Mouse (Mus musculus): ENCODE measurements around the gene Gm3336. TPM values are rescaled to one million over a fixed set of nuclear protein-coding genes. Genes with fewer than 3 reads are reported as not detected.
A peak's percentile ranks its signal among the peaks of the same experiment; 100 is the strongest.

The Gm3336 gene
- polyA plus RNA-seq, 1 experiment from 2014 or later: not detected

GRCm38 (mm10) chr8:70753151-70753550 is 34.8 kb downstream of the Gm3336 start:
- H3K9me3 ChIP-seq (ENCODE audit: control insufficient read depth, low read length): no peaks in the 10 kb centered on the region
- H3K27me3 ChIP-seq (ENCODE audit: control insufficient read depth, insufficient read depth, low read length): no peaks in the 10 kb centered on the region
- no peaks in the 10 kb centered on the region for H3K36me3 ChIP-seq (ENCODE audit: control insufficient read depth, insufficient read depth, low read length)
- H3K9ac ChIP-seq (ENCODE audit: low read length): no peak overlapping the region; the same call in 1 of the 2 replicates
- no peak for ATAC-seq (replicated peaks; ENCODE audit: low FRiP score)
- H3K4me2 ChIP-seq (ENCODE audit: low read depth, low read length, severe bottlenecking): no peak overlapping the region
- H3K27ac ChIP-seq (ENCODE audit: low read depth, low read length): no peak overlapping the region
- DNase-seq (ENCODE audit: low spot score): peak; percentile 64
- WGBS: 34% methylated on average over 21 of the region's 21 CpGs
- H3K4me3 ChIP-seq (ENCODE audit: low read depth, low read length): no peak overlapping the region
- H3K4me1 ChIP-seq (replicated peaks; ENCODE audit: control insufficient read depth, insufficient read depth, low read length): no peaks in the 10 kb centered on the region

- 8% methylated on average over 37 of the region's 37 CpGs for WGBS
- no peaks in the 10 kb centered on the region for H3K27me3 ChIP-seq (ENCODE audit: control insufficient read depth, insufficient read depth, low read length)
- no peak within 1 kb of the TSS; the same call in 1 of the 2 replicates for H3K27ac ChIP-seq (ENCODE audit: low read depth, low read length)
- no peaks in the 10 kb centered on the region; the same call in 1 of the 2 replicates for H3K4me1 ChIP-seq (replicated peaks; ENCODE audit: control insufficient read depth, insufficient read depth, low read length)
- H3K4me3 ChIP-seq (ENCODE audit: low read depth, low read length): peak within 1 kb of the TSS; percentile 59
- no peaks in the 10 kb centered on the region for H3K36me3 ChIP-seq (ENCODE audit: control insufficient read depth, insufficient read depth, low read length)
- peak; percentile 98 for DNase-seq (ENCODE audit: low spot score)
- no peaks in the 10 kb centered on the region for H3K9me3 ChIP-seq (ENCODE audit: control insufficient read depth, low read length)
- H3K4me2 ChIP-seq (ENCODE audit: low read depth, low read length, severe bottlenecking): peak within 1 kb of the TSS; percentile 78
- peak within 1 kb of the TSS; percentile 67 for H3K9ac ChIP-seq (ENCODE audit: low read length)
- ATAC-seq (replicated peaks; ENCODE audit: low FRiP score): peak; percentile 97
Measured at GRCm38 (mm10) chr8:70754043-70754870, 35.9 kb downstream of the Gm3336 start, which contains the start of gene Rab3a. Gene Rab3a (plus strand): TSS chr8:70754679.

GRCm38 (mm10) chr8:70754871-70755660 is 36.7 kb downstream of the Gm3336 start:
- Histone ChIP-seq H3K4me3 (ENCODE audit: low read depth, low read length) (peak overlapping the region; percentile 59), H3K27me3 (ENCODE audit: control insufficient read depth, insufficient read depth, low read length) (no peaks in the 10 kb centered on the region), H3K9ac (ENCODE audit: low read length) (peak overlapping the region; percentile 67), H3K9me3 (ENCODE audit: control insufficient read depth, low read length) (no peaks in the 10 kb centered on the region), H3K27ac (ENCODE audit: low read depth, low read length) (no peak overlapping the region; the same call in 1 of the 2 replicates), H3K4me2 (ENCODE audit: low read depth, low read length, severe bottlenecking) (peak overlapping the region; percentile 78), H3K36me3 (ENCODE audit: control insufficient read depth, insufficient read depth, low read length) (no peaks in the 10 kb centered on the region), H3K4me1 (replicated peaks; ENCODE audit: control insufficient read depth, insufficient read depth, low read length) (peaks cover 1% of the 10 kb centered on the region; the same call in 1 of the 2 replicates)
- WGBS: 20% methylated on average over 50 of the region's 50 CpGs
- peak; percentile 82 for DNase-seq (ENCODE audit: low spot score)
- peak; percentile 65 for ATAC-seq (replicated peaks; ENCODE audit: low FRiP score)

- Histone ChIP-seq H3K36me3 (ENCODE audit: control insufficient read depth, insufficient read depth, low read length) (no peaks in the 10 kb centered on the region), H3K4me1 (replicated peaks; ENCODE audit: control insufficient read depth, insufficient read depth, low read length) (peaks cover 5% of the 10 kb centered on the region; the same call in 1 of the 2 replicates), H3K4me2 (ENCODE audit: low read depth, low read length, severe bottlenecking) (no peak overlapping the region; the same call in 1 of the 2 replicates), H3K27ac (ENCODE audit: low read depth, low read length) (no peak overlapping the region), H3K27me3 (ENCODE audit: control insufficient read depth, insufficient read depth, low read length) (no peaks in the 10 kb centered on the region), H3K4me3 (ENCODE audit: low read depth, low read length) (no peak overlapping the region), H3K9ac (ENCODE audit: low read length) (no peak overlapping the region), H3K9me3 (ENCODE audit: control insufficient read depth, low read length) (no peaks in the 10 kb centered on the region)
- 86% methylated on average over 24 of the region's 24 CpGs for WGBS
- ATAC-seq (replicated peaks; ENCODE audit: low FRiP score) (no peak), DNase-seq (ENCODE audit: low spot score) (peak; percentile 49)
Measured at GRCm38 (mm10) chr8:70755661-70756475, 37.5 kb downstream of the Gm3336 start.

- no peak overlapping the region for H3K4me3 ChIP-seq (ENCODE audit: low read depth, low read length)
- WGBS: 91% methylated on average over 6 of the region's 6 CpGs
- no peaks in the 10 kb centered on the region for H3K36me3 ChIP-seq (ENCODE audit: control insufficient read depth, insufficient read depth, low read length)
- H3K27ac ChIP-seq (ENCODE audit: low read depth, low read length): no peak overlapping the region
- no peak for ATAC-seq (replicated peaks; ENCODE audit: low FRiP score)
- DNase-seq (ENCODE audit: low spot score): peak; percentile 49
- H3K4me1 ChIP-seq (replicated peaks; ENCODE audit: control insufficient read depth, insufficient read depth, low read length): peaks cover 6% of the 10 kb centered on the region; the same call in 1 of the 2 replicates
- no peaks in the 10 kb centered on the region for H3K9me3 ChIP-seq (ENCODE audit: control insufficient read depth, low read length)
- no peak overlapping the region for H3K9ac ChIP-seq (ENCODE audit: low read length)
- no peaks in the 10 kb centered on the region for H3K27me3 ChIP-seq (ENCODE audit: control insufficient read depth, insufficient read depth, low read length)
- no peak overlapping the region for H3K4me2 ChIP-seq (ENCODE audit: low read depth, low read length, severe bottlenecking)
Measured at GRCm38 (mm10) chr8:70756476-70757040, 38.2 kb downstream of the Gm3336 start.

- peaks cover 6% of the 10 kb centered on the region; the same call in 1 of the 2 replicates for H3K4me1 ChIP-seq (replicated peaks; ENCODE audit: control insufficient read depth, insufficient read depth, low read length)
- no peak overlapping the region for H3K4me2 ChIP-seq (ENCODE audit: low read depth, low read length, severe bottlenecking)
- no peaks in the 10 kb centered on the region for H3K36me3 ChIP-seq (ENCODE audit: control insufficient read depth, insufficient read depth, low read length)
- ATAC-seq (replicated peaks; ENCODE audit: low FRiP score): no peak
- no peak overlapping the region for H3K27ac ChIP-seq (ENCODE audit: low read depth, low read length)
- peak; percentile 55 for DNase-seq (ENCODE audit: low spot score)
- H3K9ac ChIP-seq (ENCODE audit: low read length): no peak overlapping the region
- WGBS: 71% methylated on average over 22 of the region's 22 CpGs
- no peak overlapping the region for H3K4me3 ChIP-seq (ENCODE audit: low read depth, low read length)
- no peaks in the 10 kb centered on the region for H3K9me3 ChIP-seq (ENCODE audit: control insufficient read depth, low read length)
- H3K27me3 ChIP-seq (ENCODE audit: control insufficient read depth, insufficient read depth, low read length): no peaks in the 10 kb centered on the region
Measured at GRCm38 (mm10) chr8:70757523-70758307, 39.4 kb downstream of the Gm3336 start.

- H3K4me2 ChIP-seq (ENCODE audit: low read depth, low read length, severe bottlenecking): no peak overlapping the region
- peaks cover 6% of the 10 kb centered on the region; the same call in 1 of the 2 replicates for H3K4me1 ChIP-seq (replicated peaks; ENCODE audit: control insufficient read depth, insufficient read depth, low read length)
- DNase-seq (ENCODE audit: low spot score) (no peak), ATAC-seq (replicated peaks; ENCODE audit: low FRiP score) (no peak)
- H3K36me3 ChIP-seq (ENCODE audit: control insufficient read depth, insufficient read depth, low read length): no peaks in the 10 kb centered on the region
- H3K27me3 ChIP-seq (ENCODE audit: control insufficient read depth, insufficient read depth, low read length): no peaks in the 10 kb centered on the region
- H3K27ac ChIP-seq (ENCODE audit: low read depth, low read length): no peak overlapping the region
- H3K9me3 ChIP-seq (ENCODE audit: control insufficient read depth, low read length): no peaks in the 10 kb centered on the region
- 89% methylated on average over 7 of the region's 7 CpGs for WGBS
- H3K9ac ChIP-seq (ENCODE audit: low read length): no peak overlapping the region
- H3K4me3 ChIP-seq (ENCODE audit: low read depth, low read length): no peak overlapping the region
Measured at GRCm38 (mm10) chr8:70758308-70758615, 39.9 kb downstream of the Gm3336 start.

All from forebrain, embryonic 11.5 days (tissue).